Mouse (Mus musculus) cerebellum, adult 9-10 months (tissue): Measurements from ENCODE around the gene Marcks.
"Not testable (repeated sequence)": the region's sequence is repeated elsewhere in the genome, so short reads cannot be mapped to it uniquely, and the experiment has no call there.

Experiments
- DNase-seq: peaks from one replicate; pipeline ENCODE4 v3.0.0; 2022

Marcks gene

DNA sequence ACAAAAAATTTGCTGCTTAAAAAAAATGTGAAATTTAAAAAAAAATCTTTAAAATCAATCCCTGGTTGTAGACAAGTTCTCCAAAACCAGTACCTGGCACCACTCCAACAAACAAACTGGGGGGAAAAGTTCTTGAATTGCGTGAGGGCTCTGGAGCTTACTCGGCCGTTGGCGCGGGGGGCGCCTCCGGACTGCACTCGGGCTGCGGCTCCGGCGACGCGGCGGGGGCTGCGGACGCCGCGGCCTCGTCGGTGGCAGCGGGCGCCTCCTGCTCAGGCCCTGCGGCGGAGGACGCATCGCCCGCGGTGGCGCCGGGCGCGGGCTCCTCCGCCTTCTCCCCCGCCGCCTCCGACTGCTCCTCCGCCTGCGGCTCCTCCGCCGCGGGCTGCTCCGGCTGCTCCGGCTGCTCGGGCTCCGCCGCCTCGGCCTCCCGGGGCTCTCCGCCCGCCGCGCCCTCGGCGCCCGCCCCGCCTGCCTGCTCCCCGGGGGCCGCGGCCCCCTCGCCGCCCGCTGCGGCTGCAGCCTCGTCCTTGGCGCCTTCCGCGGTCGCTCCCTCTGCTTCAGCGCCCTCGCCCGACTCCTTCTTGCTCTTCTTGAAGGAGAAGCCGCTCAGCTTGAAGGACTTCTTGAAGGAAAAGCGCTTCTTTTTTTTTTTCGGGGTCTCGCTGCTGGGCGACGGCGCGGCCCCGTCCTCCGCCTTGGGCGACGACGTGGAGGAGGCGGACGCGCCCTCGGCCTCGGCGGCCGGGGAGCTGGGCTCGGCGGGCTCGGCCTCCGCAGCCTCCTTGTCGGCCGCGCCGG, 2.6 kb downstream of the Marcks start:
- peak; percentile 64 for DNase-seq

GRCm38 (mm10) chr10:37133876-37134708, 4.6 kb downstream of the Marcks start:
- DNase-seq = peak; percentile 13

DNA sequence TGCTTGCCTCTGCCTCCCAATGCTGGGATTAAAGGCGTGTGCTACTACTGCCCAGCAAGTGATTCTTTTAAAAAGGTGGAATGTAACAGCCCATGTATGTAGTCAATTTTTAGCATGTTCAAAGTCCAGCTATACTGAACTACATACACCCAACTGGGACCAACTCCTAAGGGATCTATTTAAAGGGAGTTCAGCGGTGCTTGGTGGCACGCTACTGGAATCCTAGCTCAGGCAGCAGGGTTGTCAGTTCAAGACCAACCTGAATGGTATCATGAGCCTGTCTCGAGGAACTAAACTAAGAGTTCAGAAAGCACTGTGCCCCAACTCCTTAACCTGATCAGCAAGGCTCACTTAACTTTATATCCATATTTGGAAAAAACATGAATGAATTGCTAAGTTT, 6.0 kb downstream of the Marcks start:
- DNase-seq = no peak

- no peak for DNase-seq
Measured at GRCm38 (mm10) chr10:37129652-37130051, 9.1 kb downstream of the Marcks start.

DNA sequence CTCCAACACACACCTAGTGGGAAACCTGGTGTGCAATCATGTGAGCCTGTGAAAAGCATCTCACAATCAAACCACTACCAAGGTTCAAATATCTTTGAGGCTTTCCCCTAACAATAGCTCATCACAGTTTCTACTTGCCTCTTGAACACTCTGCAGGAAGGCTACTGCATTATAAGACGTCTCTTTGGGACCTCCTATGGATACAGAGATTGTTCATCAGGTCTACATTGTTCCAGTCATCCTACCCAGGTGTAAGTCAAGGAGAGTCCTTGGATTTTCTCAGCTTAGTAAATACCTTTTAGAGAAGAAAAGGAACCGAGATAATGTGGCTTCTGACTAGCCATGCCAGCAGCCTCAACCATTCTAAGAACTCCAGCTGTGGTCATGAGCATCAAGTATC, 23.4 kb downstream of the Marcks start:
- DNase-seq = no peak

DNA sequence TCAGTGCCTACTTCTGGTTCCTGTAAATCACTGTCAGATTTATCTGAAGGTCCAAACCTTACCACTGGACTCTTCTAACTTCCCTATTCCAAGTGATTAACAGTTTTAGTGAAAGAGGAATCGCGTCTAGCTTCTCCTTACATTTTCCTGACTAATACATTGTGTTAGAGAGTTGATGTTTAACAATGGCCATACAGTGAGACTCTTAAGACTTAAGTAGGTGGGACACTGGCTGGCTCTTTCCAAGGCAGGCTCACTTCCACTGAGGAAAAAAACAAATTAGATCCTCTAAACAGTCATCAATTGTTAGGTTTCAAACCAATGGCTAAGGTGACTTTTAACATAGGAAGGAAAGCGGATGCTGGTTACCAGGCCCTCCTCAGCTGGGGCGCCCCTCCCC, 25.9 kb downstream of the Marcks start:
- no peak for DNase-seq

- DNase-seq = no peak
Measured at GRCm38 (mm10) chr10:37112362-37112761, 26.4 kb downstream of the Marcks start.

DNA sequence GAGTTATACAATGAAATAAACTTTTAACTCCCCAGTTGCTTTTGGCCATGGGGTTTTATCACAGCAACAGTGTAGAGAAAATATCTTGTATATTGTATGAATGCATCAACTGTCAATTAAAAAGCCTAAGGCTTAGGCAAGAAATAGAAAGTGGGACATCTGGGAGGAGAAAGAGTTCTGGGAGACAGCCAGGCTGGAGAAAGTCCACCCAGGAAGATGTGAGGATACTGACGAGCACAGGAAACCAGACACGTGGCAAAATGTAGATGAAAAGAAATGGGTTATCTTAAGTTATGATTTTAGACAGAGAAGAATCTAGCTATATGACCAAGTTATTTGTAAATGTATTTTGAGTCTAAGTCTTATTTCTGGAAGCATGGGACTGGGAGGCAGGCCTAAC, 27.3 kb downstream of the Marcks start:
- DNase-seq = no peak

DNA sequence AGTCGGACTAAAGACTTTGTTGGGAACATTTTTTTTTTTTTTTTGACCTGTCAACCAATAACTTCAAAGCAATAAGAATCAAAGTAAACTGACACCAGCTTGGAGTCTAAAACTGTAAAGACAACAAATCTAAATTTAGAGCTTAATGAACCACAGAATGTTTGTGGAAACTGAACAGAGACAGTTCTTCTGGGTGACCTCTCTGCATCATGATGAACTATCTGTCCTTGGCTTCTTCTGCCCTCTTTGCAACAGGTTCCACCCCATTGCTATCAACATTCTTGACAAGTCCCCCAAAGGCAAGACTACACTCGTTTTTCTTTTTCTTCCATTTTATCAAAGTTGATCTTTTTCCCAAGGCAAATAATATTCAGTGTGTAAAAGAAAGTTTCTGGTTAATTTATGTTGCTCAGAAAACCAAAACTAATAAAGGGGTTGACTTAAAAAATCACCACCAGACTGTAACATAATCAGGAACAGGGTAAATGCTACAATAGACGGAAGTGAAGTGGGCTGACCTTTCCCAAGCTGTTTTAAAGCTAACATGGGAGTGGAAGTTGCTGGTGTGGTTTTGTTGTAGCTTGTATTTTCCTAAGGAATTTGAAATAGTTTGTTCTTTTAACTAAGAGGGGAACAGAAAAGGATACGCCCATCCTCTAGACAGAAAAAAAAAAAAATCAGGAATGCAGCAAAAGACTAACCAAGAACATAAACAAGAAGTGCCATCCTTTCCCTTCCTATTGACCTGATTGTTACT, 31.7 kb downstream of the Marcks start:
- DNase-seq = no peak

GRCm38 (mm10) chr10:37106303-37106702, 32.4 kb downstream of the Marcks start:
- DNase-seq = no peak

DNA sequence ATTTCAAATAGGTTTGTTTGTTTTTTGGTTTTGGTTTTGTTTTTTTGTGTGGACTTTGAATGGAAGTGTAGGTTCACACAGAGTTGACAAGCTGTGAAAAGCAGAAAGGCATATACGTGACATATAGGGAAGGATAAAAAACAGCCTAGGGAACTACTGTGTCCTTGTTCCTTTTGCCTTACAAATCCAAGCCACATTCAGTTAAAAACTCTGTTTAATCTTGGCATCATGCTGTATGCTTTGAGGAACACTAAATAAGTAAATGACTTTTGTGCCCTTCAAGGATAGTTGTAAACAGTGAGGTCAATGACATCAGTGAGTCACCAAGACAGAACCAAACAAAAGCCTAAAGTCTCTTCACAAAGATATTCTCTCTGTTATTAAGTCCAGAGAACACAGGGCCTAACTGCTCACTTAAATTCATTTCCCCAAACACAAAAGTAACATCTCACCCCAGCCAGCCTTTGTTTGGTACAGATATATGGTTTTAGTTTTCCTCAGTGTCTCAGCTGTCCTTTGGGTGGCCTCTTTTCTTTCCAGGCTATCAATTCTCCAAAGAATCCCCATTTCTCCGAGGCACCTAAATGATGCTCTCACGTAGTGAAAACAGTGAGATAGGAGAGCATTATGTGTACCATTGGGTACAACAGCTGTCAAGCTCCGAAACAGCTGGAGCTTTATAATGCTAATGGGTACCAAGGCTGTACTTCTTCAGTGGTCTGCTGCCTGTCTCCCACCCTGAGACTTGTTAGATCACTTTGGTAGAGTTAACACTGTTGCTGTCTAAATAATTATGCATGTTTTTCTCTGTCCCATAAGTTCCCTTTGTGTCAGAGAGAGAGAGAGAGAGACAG, 36.3 kb downstream of the Marcks start:
- DNase-seq = no peak

GRCm38 (mm10) chr10:37101733-37102132, 37.0 kb downstream of the Marcks start:
- peak; percentile 5 for DNase-seq

DNA sequence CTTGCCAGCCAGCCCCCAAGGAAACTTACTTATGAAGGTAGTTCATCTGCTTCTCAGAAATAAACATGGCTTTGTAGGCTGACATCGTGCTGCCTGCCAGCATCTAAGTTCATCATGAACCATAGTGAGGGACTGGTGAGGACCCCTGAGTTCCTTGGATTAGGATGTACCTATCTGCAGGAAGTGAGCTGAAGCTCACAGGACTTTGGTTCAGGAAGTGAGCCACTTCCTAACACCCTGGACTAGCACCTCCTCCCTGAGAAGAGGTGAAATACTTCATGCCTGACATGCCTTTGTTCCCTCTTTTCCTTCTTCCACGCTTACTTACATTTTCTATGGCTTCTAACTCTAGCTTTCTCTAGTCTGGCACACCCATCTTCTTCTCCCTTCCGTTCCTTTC, 42.2 kb downstream of the Marcks start:
- no peak for DNase-seq

DNA sequence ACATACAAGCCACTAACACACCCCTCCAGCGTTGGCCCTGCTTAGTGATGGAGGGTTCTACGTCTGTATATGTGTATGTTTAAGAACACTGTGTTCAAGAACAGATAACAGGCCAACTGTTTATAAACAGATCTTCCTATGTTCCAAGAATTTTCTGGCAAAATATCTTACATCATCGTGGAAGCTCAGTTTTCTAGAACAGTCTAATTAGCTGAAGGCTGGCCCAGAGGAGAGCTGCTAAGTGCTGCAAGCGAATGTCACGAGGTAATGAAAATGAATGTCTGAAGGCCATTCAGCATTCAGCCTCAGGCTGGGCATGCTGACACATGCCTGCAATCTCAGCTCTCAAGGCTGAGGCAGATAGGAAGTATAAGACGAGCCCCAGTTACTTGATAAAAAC, 42.9 kb downstream of the Marcks start:
- DNase-seq = no peak

- no peak for DNase-seq
Measured at GRCm38 (mm10) chr10:37093306-37093705, 45.4 kb downstream of the Marcks start.

DNA sequence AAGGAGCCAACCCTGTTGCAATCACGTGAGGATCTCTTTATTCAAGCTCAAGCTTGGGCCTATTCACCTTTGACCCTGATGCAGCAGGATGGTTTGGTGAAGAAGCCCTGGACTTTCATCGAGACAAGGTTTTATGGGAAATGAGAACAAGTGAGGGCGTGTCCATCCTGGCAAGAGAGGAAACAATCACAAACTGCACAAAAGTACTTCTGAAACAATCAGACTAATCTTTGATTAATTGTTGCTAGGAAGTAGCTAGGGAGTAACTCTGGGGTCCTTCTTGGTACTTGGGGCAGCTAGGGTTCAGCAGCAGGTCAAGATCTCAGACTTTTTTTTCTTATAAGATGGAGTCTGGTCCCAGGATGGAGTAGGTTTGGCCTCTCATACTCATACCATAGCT, 48.3 kb downstream of the Marcks start:
- no peak for DNase-seq

- not testable (repeated sequence) for DNase-seq
Measured at GRCm38 (mm10) chr10:37084071-37084470, 54.6 kb downstream of the Marcks start.
